ENCODE assay signal across 26 mouse cellular contexts in the genomic region with DNA sequence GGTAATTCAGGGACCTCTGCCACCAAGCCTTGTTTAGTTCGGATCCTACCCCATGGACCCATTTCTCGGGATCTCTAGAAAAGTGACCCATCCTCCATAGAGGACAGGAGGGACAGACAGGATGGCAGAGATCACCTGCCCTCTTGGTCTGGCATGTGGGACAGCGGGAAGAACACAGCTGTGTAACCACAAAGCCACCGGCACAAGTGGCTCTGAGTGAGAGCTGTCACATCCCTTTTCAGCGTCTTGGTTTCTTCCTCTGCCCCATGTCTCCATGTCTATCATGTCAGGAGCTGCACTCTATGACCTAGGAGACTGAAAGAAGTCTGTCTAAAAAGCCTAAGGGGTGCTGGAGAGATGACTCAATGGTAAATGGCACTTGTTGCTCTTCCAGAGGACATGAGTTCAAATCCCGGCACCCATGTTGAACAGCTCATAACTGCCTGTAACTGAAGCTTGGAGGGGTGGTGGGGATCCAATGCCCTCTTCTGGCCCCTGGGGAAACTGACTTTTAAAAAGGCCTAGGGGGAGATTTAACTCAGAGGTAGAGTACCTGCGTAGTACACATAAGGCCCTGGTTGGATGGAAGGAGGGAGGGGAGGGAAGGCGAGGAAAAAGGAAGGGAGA. TPM values are rescaled to one million over a fixed set of nuclear protein-coding genes. Genes with fewer than 3 reads are reported as not detected.
A peak's percentile ranks its signal among the peaks of the same experiment; 100 is the strongest.
DNase-seq lines count a peak whose midpoint lies in the region; ATAC-seq and TF ChIP-seq lines count a peak whose summit lies in the region.
"Had no signal": no experiment of that assay in that cellular context is flagged by ENCODE, and none has a peak within 500 bp of the region (broad histone marks: within the 10 kb centered on the region; RNA-seq: fewer than 3 reads in every experiment).

No protein-coding gene starts in this region.

- TF ChIP-seq POLR2A in myocyte (IDR thresholded peaks at IDR 0.05; ENCODE audit: insufficient read length, low read depth): no peak
- TF ChIP-seq POLR2A in lung, adult 2 months (IDR thresholded peaks at IDR 0.05; ENCODE audit: borderline replicate concordance, extremely low read depth, low read depth, low read length): no peak

- H3K9me3 ChIP-seq in liver, postnatal 0 days (ENCODE audit: low read length): no peaks in the 10 kb centered on the region
- H3K9me3 ChIP-seq in liver, embryonic 12.5 days (replicated peaks): no peaks in the 10 kb centered on the region
- H3K9me3 ChIP-seq: embryonic facial prominence, embryonic 10.5 days; embryonic facial prominence, embryonic 15.5 days; forebrain, embryonic 12.5 days; heart, embryonic 10.5 days; heart, embryonic 15.5 days; hindbrain, embryonic 12.5 days; midbrain, embryonic 13.5 days; stomach, embryonic 15.5 days had no signal

- no peak for ATAC-seq in liver, postnatal 0 days
- no peak for ATAC-seq in liver, embryonic 12.5 days
- ATAC-seq: CD4-positive, CD25-positive, alpha-beta regulatory T cell, adult 4 months; forebrain, postnatal 0 days; hindbrain, postnatal 0 days; midbrain, embryonic 13.5 days had no signal

- WGBS in liver, postnatal 0 days (ENCODE audit: insufficient replicate concordance): 71% methylated on average over 8 of the region's 8 CpGs
- 62% methylated on average over 8 of the region's 8 CpGs for WGBS in liver, embryonic 12.5 days (ENCODE audit: insufficient replicate concordance)
- 81% methylated on average over 8 of the region's 8 CpGs for WGBS in lung, adult 2 months

- H3K4me3 ChIP-seq in liver, postnatal 0 days (ENCODE audit: low read depth, low read length): no peak overlapping the region
- no peak overlapping the region for H3K4me3 ChIP-seq in liver, embryonic 12.5 days
- H3K4me3 ChIP-seq in myocyte: no peak overlapping the region
- no peak overlapping the region for H3K4me3 ChIP-seq in lung, adult 2 months (replicated peaks; ENCODE audit: extremely low read depth, low read depth, low read length)
- H3K4me3 ChIP-seq: embryonic facial prominence, embryonic 15.5 days; forebrain, embryonic 12.5 days; heart, embryonic 10.5 days; heart, embryonic 15.5 days; hindbrain, embryonic 12.5 days; layer of hippocampus, adult 2 months; midbrain, embryonic 13.5 days; stomach, embryonic 15.5 days had no signal

- H3K4me1 ChIP-seq in liver, postnatal 0 days (ENCODE audit: insufficient read depth): peaks cover 32% of the 10 kb centered on the region
- peaks cover 46% of the 10 kb centered on the region for H3K4me1 ChIP-seq in liver, embryonic 12.5 days
- H3K4me1 ChIP-seq in lung, adult 2 months (ENCODE audit: control insufficient read depth, insufficient read depth, low read length): peaks cover 12% of the 10 kb centered on the region; the same call in 1 of the 2 replicates

- H3K27ac ChIP-seq in liver, postnatal 0 days (ENCODE audit: low read depth): no peak overlapping the region
- no peak overlapping the region for H3K27ac ChIP-seq in liver, embryonic 12.5 days
- H3K27ac ChIP-seq: embryonic facial prominence, embryonic 10.5 days; embryonic facial prominence, embryonic 15.5 days; forebrain, embryonic 12.5 days; heart, embryonic 10.5 days; heart, embryonic 15.5 days; hindbrain, embryonic 12.5 days; hindbrain, postnatal 0 days; layer of hippocampus, adult 2 months; macrophage; midbrain, embryonic 13.5 days; stomach, embryonic 15.5 days had no signal

- no peaks in the 10 kb centered on the region for H3K79me2 ChIP-seq in myocyte (ENCODE audit: control insufficient read depth, insufficient read depth)

- TF ChIP-seq CTCF in liver, postnatal 0 days (IDR thresholded peaks at IDR 0.05; ENCODE audit: low read depth): 0 out of 2 replicates have a peak, but pooled peaks have one; percentile 9
- no peak for TF ChIP-seq CTCF in lung, adult 2 months (IDR thresholded peaks at IDR 0.05; ENCODE audit: insufficient read depth, low read length)

- H3K9ac ChIP-seq in liver, postnatal 0 days (replicated peaks): no peak overlapping the region
- H3K9ac ChIP-seq in liver, embryonic 12.5 days: no peak overlapping the region
- H3K9ac ChIP-seq: embryonic facial prominence, embryonic 15.5 days; forebrain, embryonic 12.5 days; forebrain, postnatal 0 days; heart, embryonic 15.5 days; hindbrain, embryonic 12.5 days; midbrain, embryonic 13.5 days; stomach, embryonic 15.5 days had no signal

- no peaks in the 10 kb centered on the region for H3K27me3 ChIP-seq in liver, postnatal 0 days (ENCODE audit: insufficient read depth, low read length)
- peaks cover 55% of the 10 kb centered on the region for H3K27me3 ChIP-seq in liver, embryonic 12.5 days (replicated peaks)
- H3K27me3 ChIP-seq in myocyte (ENCODE audit: control insufficient read depth, insufficient read depth, insufficient read length): peaks cover 6% of the 10 kb centered on the region
- H3K27me3 ChIP-seq: embryonic facial prominence, embryonic 15.5 days; heart, embryonic 15.5 days; stomach, embryonic 15.5 days had no signal

- peak; percentile 53 for DNase-seq in cerebellum, adult 8-10 months
- DNase-seq in cerebellum, postnatal 4 days (ENCODE audit: low spot score in 2 of 2): no peak
- DNase-seq in liver, postnatal 0 days: peak; percentile 9
- no peak for DNase-seq in thymus, postnatal 4 days
- DNase-seq in lung, adult 2 months: no peak
- DNase-seq: forebrain, postnatal 0 days; gastrocnemius, postnatal 10 days; kidney, adult 18-20 months; lung, adult 18-20 months; lung, postnatal 10 days; right cerebral cortex, postnatal 14 days; thymus, postnatal 14 days had no signal

- no peak for TF ChIP-seq EP300 in liver, postnatal 0 days (IDR thresholded peaks at IDR 0.05; ENCODE audit: low read depth)

- H3K4me2 ChIP-seq in liver, postnatal 0 days (ENCODE audit: low read depth, low read length): no peak overlapping the region
- H3K4me2 ChIP-seq in liver, embryonic 12.5 days: no peak overlapping the region
- no peak overlapping the region for H3K4me2 ChIP-seq in myocyte (ENCODE audit: low read depth)
- H3K4me2 ChIP-seq: embryonic facial prominence, embryonic 15.5 days; forebrain, embryonic 12.5 days; heart, embryonic 15.5 days; hindbrain, embryonic 12.5 days; midbrain, embryonic 13.5 days had no signal

- no peak overlapping the region for H3ac ChIP-seq in myocyte (ENCODE audit: control insufficient read depth, insufficient read length)

- no peaks in the 10 kb centered on the region for H3K36me3 ChIP-seq in liver, postnatal 0 days (replicated peaks; ENCODE audit: insufficient read depth, low read length)
- H3K36me3 ChIP-seq in liver, embryonic 12.5 days: no peaks in the 10 kb centered on the region
- H3K36me3 ChIP-seq in myocyte (ENCODE audit: control insufficient read depth, insufficient read depth): no peaks in the 10 kb centered on the region
- H3K36me3 ChIP-seq: forebrain, embryonic 12.5 days; heart, embryonic 15.5 days; hindbrain, embryonic 12.5 days; midbrain, embryonic 13.5 days; stomach, embryonic 15.5 days had no signal

TF ChIP-seq in myocyte, 11 proteins besides CTCF, POLR2A, EP300 and RAD21:
- peak; percentile 15 to 91 (median 58) for TF ChIP-seq MYOG (IDR thresholded peaks at IDR 0.05; ENCODE audit: control insufficient read depth in 1 of 3, insufficient read depth in 1 of 3, insufficient read length in 2 of 3, low read depth in 2 of 3)
- TF ChIP-seq POLR2AphosphoS2 (IDR thresholded peaks at IDR 0.05; ENCODE audit: insufficient read length, low read depth): no peak
- TF ChIP-seq MYOD1 (IDR thresholded peaks at IDR 0.05; ENCODE audit: control insufficient read depth in 1 of 3, insufficient read length in 2 of 3, low read depth in 2 of 3): peak in 1 of 3 experiments; percentile 74
- TF ChIP-seq TCF3 (IDR thresholded peaks at IDR 0.05; ENCODE audit: insufficient read length, low read depth): peak; percentile 65
TF ChIP-seq in myocyte: peak in this region for 3.

RNA-seq across cellular contexts. Expression of a gene that starts 3.4 kb away (rescaled TPM):
- 31.6 and 36.9 TPM in 2 replicates for polyA plus RNA-seq in liver, postnatal 0 days (2015; fragmentation: Nextera tagmentation; extraction: Ambion mirVana)
- polyA plus RNA-seq in liver, embryonic 12.5 days (2016; fragmentation: Nextera tagmentation; extraction: Ambion mirVana): 60.9 and 63.1 TPM in 2 replicates
- polyA plus RNA-seq in myocyte (2012; fragmentation: generic; extraction: Trizol): 1.7 TPM
- 57.2 and 65.6 TPM in 2 replicates for polyA plus RNA-seq in lung, adult 2 months (2012; rRNA removed)

Comparison
In these comparisons a context has a peak if more than half of its experiments do, and no peak if none do; other contexts are left out.
1. DNase-seq: peak in cerebellum, adult 8-10 months (single experiment) and liver, postnatal 0 days (single experiment); none in cerebellum, postnatal 4 days (0 of 2), thymus, postnatal 4 days (single experiment) and lung, adult 2 months (single experiment).
2. RNA of a gene that starts 3.4 kb away (polyA plus RNA-seq): 57.2 to 65.6 TPM in lung, adult 2 months, 60.9 to 63.1 TPM in liver, embryonic 12.5 days and 31.6 to 36.9 TPM in liver, postnatal 0 days; 1.7 TPM in myocyte (single experiment); every median in the first group is over 10 times any median in the second.